Mouse (Mus musculus): ENCODE results near the gene Faim2. TPM values are rescaled to one million over a fixed set of nuclear protein-coding genes. Genes with fewer than 3 reads are reported as not detected.

Gene Faim2
- total and polyA plus RNA-seq, 2 experiments from 2014 or later: 42.0 to 72.0 TPM

- H3K4me1 ChIP-seq (ENCODE audit: insufficient read depth, low read length): no peaks in the 10 kb centered on the region
- no peak overlapping the region for H3K27ac ChIP-seq (ENCODE audit: low read depth, low read length)
- H3K4me3 ChIP-seq (ENCODE audit: low read depth, low read length): no peak overlapping the region
- no peak overlapping the region for H3K9ac ChIP-seq (replicated peaks; ENCODE audit: low read length, poor library complexity, severe bottlenecking)
- WGBS: 70% methylated on average over 6 of the region's 6 CpGs
- H3K27me3 ChIP-seq (ENCODE audit: insufficient read depth, low read length): no peaks in the 10 kb centered on the region
- no peaks in the 10 kb centered on the region for H3K9me3 ChIP-seq (ENCODE audit: low read length)
- H3K4me2 ChIP-seq (ENCODE audit: low read depth, low read length, poor library complexity, severe bottlenecking): no peak overlapping the region
- peaks cover 7% of the 10 kb centered on the region; the same call in 1 of the 2 replicates for H3K36me3 ChIP-seq (ENCODE audit: insufficient read depth, low read length)
- TF ChIP-seq CTCF (IDR thresholded peaks at IDR 0.05): no peak
- ATAC-seq (ENCODE audit: low FRiP score) (no peak), DNase-seq (ENCODE audit: low spot score) (no peak)
Observed at GRCm38 (mm10) chr15:99553767-99554166, 25.8 kb upstream of the Faim2 start.

- 47% methylated on average over 2 of the region's 2 CpGs for WGBS
- H3K27me3 ChIP-seq (ENCODE audit: insufficient read depth, low read length): no peaks in the 10 kb centered on the region
- peaks cover 7% of the 10 kb centered on the region; the same call in 1 of the 2 replicates for H3K36me3 ChIP-seq (ENCODE audit: insufficient read depth, low read length)
- ATAC-seq (ENCODE audit: low FRiP score): no peak
- DNase-seq (ENCODE audit: low spot score): no peak
- no peak overlapping the region for H3K9ac ChIP-seq (replicated peaks; ENCODE audit: low read length, poor library complexity, severe bottlenecking)
- TF ChIP-seq CTCF (IDR thresholded peaks at IDR 0.05): no peak
- no peak overlapping the region for H3K4me3 ChIP-seq (ENCODE audit: low read depth, low read length)
- H3K9me3 ChIP-seq (ENCODE audit: low read length): no peaks in the 10 kb centered on the region
- H3K27ac ChIP-seq (ENCODE audit: low read depth, low read length): no peak overlapping the region
- no peak overlapping the region for H3K4me2 ChIP-seq (ENCODE audit: low read depth, low read length, poor library complexity, severe bottlenecking)
- H3K4me1 ChIP-seq (ENCODE audit: insufficient read depth, low read length): no peaks in the 10 kb centered on the region
Observed at GRCm38 (mm10) chr15:99549901-99550300, 21.9 kb upstream of the Faim2 start.

- 78% methylated on average over 6 of the region's 6 CpGs for WGBS
- TF ChIP-seq CTCF (IDR thresholded peaks at IDR 0.05): no peak
- Histone ChIP-seq H3K4me1 (ENCODE audit: insufficient read depth, low read length) (no peaks in the 10 kb centered on the region), H3K4me3 (ENCODE audit: low read depth, low read length) (no peak overlapping the region), H3K9me3 (ENCODE audit: low read length) (no peaks in the 10 kb centered on the region), H3K36me3 (ENCODE audit: insufficient read depth, low read length) (peaks cover 7% of the 10 kb centered on the region; the same call in 1 of the 2 replicates), H3K4me2 (ENCODE audit: low read depth, low read length, poor library complexity, severe bottlenecking) (no peak overlapping the region), H3K27ac (ENCODE audit: low read depth, low read length) (no peak overlapping the region), H3K27me3 (ENCODE audit: insufficient read depth, low read length) (no peaks in the 10 kb centered on the region), H3K9ac (replicated peaks; ENCODE audit: low read length, poor library complexity, severe bottlenecking) (no peak overlapping the region)
- ATAC-seq (ENCODE audit: low FRiP score) (no peak), DNase-seq (ENCODE audit: low spot score) (no peak)
Observed at GRCm38 (mm10) chr15:99547732-99548131, 19.8 kb upstream of the Faim2 start.

- Histone ChIP-seq H3K9ac (replicated peaks; ENCODE audit: low read length, poor library complexity, severe bottlenecking) (no peak overlapping the region), H3K4me2 (ENCODE audit: low read depth, low read length, poor library complexity, severe bottlenecking) (no peak overlapping the region), H3K4me1 (ENCODE audit: insufficient read depth, low read length) (no peaks in the 10 kb centered on the region), H3K9me3 (ENCODE audit: low read length) (no peaks in the 10 kb centered on the region), H3K27ac (ENCODE audit: low read depth, low read length) (peak overlapping the region; percentile 38; the same call in 1 of the 2 replicates), H3K36me3 (ENCODE audit: insufficient read depth, low read length) (peaks cover 7% of the 10 kb centered on the region; the same call in 1 of the 2 replicates), H3K27me3 (ENCODE audit: insufficient read depth, low read length) (no peaks in the 10 kb centered on the region), H3K4me3 (ENCODE audit: low read depth, low read length) (no peak overlapping the region)
- 48% methylated on average over 11 of the region's 11 CpGs for WGBS
- DNase-seq (ENCODE audit: low spot score) (peak; percentile 74), ATAC-seq (ENCODE audit: low FRiP score) (no peak)
- no peak for TF ChIP-seq CTCF (IDR thresholded peaks at IDR 0.05)
Observed at GRCm38 (mm10) chr15:99546596-99546995, 18.6 kb upstream of the Faim2 start.

- no peak for ATAC-seq (ENCODE audit: low FRiP score)
Observed at GRCm38 (mm10) chr15:99544047-99544446, 16.1 kb upstream of the Faim2 start.

GRCm38 (mm10) chr15:99539891-99540290, 11.9 kb upstream of the Faim2 start:
- no peak for ATAC-seq (ENCODE audit: low FRiP score)

More at GRCm38 (mm10) chr15:99544047-99544446, 16.1 kb upstream of the Faim2 start:
- no peak overlapping the region for H3K4me3 ChIP-seq (ENCODE audit: low read depth, low read length)
- H3K36me3 ChIP-seq (ENCODE audit: insufficient read depth, low read length): no peaks in the 10 kb centered on the region
- H3K9ac ChIP-seq (replicated peaks; ENCODE audit: low read length, poor library complexity, severe bottlenecking): no peak overlapping the region
- no peak for TF ChIP-seq CTCF (IDR thresholded peaks at IDR 0.05)
- no peak for DNase-seq (ENCODE audit: low spot score)
- H3K4me1 ChIP-seq (ENCODE audit: insufficient read depth, low read length): no peaks in the 10 kb centered on the region
- no peak overlapping the region for H3K27ac ChIP-seq (ENCODE audit: low read depth, low read length)
- no peak overlapping the region for H3K4me2 ChIP-seq (ENCODE audit: low read depth, low read length, poor library complexity, severe bottlenecking)
- H3K9me3 ChIP-seq (ENCODE audit: low read length): no peaks in the 10 kb centered on the region
- H3K27me3 ChIP-seq (ENCODE audit: insufficient read depth, low read length): no peaks in the 10 kb centered on the region
- WGBS: 83% methylated on average over 7 of the region's 7 CpGs

More at GRCm38 (mm10) chr15:99539891-99540290, 11.9 kb upstream of the Faim2 start:
- H3K36me3 ChIP-seq (ENCODE audit: insufficient read depth, low read length): no peaks in the 10 kb centered on the region
- H3K9me3 ChIP-seq (ENCODE audit: low read length): no peaks in the 10 kb centered on the region
- no peaks in the 10 kb centered on the region for H3K4me1 ChIP-seq (ENCODE audit: insufficient read depth, low read length)
- WGBS: 79% methylated on average over 8 of the region's 8 CpGs
- H3K9ac ChIP-seq (replicated peaks; ENCODE audit: low read length, poor library complexity, severe bottlenecking): no peak overlapping the region
- DNase-seq (ENCODE audit: low spot score): no peak
- no peak overlapping the region for H3K27ac ChIP-seq (ENCODE audit: low read depth, low read length)
- H3K4me3 ChIP-seq (ENCODE audit: low read depth, low read length): no peak overlapping the region
- no peak for TF ChIP-seq CTCF (IDR thresholded peaks at IDR 0.05)
- H3K27me3 ChIP-seq (ENCODE audit: insufficient read depth, low read length): no peaks in the 10 kb centered on the region
- H3K4me2 ChIP-seq (ENCODE audit: low read depth, low read length, poor library complexity, severe bottlenecking): no peak overlapping the region
